Mouse (Mus musculus): Measurements from ENCODE around the gene Ubox5. TPM values are rescaled to one million over a fixed set of nuclear protein-coding genes. Genes with fewer than 3 reads are reported as not detected.
A peak's percentile ranks its signal among the peaks of the same experiment; 100 is the strongest.

Gene Ubox5
- polyA plus RNA-seq (2015; fragmentation: Nextera tagmentation; extraction: Ambion mirVana): 10.8 and 12.4 TPM in 2 replicates

- Histone ChIP-seq H3K9me3 (no peaks in the 10 kb centered on the region), H3K27me3 (peaks cover 17% of the 10 kb centered on the region), H3K4me2 (peak within 1 kb of the TSS; percentile 98), H3K9ac (peak within 1 kb of the TSS; percentile 91), H3K4me1 (replicated peaks) (peaks cover 25% of the 10 kb centered on the region), H3K36me3 (peaks cover 33% of the 10 kb centered on the region), H3K4me3 (peak within 1 kb of the TSS; percentile 75), H3K27ac (replicated peaks) (peak within 1 kb of the TSS; percentile 46)
- 0% methylated on average over 25 of the region's 25 CpGs for WGBS
- peak; percentile 85 for ATAC-seq (ENCODE audit: low read depth)
Observed at GRCm38 (mm10) chr2:130629839-130630203, at the start of gene Ubox5, which contains the start of gene Fastkd5. Ubox5 (minus strand) TSS chr2:130630038. Fastkd5 (minus strand) TSS chr2:130630027.

- H3K4me1 ChIP-seq (replicated peaks): no peaks in the 10 kb centered on the region
- H3K27me3 ChIP-seq: no peaks in the 10 kb centered on the region
- no peaks in the 10 kb centered on the region for H3K9me3 ChIP-seq
- H3K9ac ChIP-seq: no peak overlapping the region
- H3K4me2 ChIP-seq: no peak overlapping the region
- H3K27ac ChIP-seq (replicated peaks): no peak overlapping the region
- peaks cover 99% of the 10 kb centered on the region for H3K36me3 ChIP-seq
- no peak overlapping the region for H3K4me3 ChIP-seq
- ATAC-seq (ENCODE audit: low read depth): no peak
- WGBS: 95% methylated on average over 12 of the region's 12 CpGs
Observed at GRCm38 (mm10) chr2:130679154-130679553, 49.3 kb upstream of the Ubox5 start.

- ATAC-seq (ENCODE audit: low read depth): no peak
- no peak overlapping the region for H3K4me3 ChIP-seq
- H3K27me3 ChIP-seq: no peaks in the 10 kb centered on the region
- peaks cover 97% of the 10 kb centered on the region for H3K36me3 ChIP-seq
- no peak overlapping the region for H3K9ac ChIP-seq
- no peak overlapping the region for H3K27ac ChIP-seq (replicated peaks)
- WGBS: 89% methylated on average over 10 of the region's 10 CpGs
- H3K4me2 ChIP-seq: no peak overlapping the region
- H3K9me3 ChIP-seq: no peaks in the 10 kb centered on the region
- H3K4me1 ChIP-seq (replicated peaks): no peaks in the 10 kb centered on the region
Observed at GRCm38 (mm10) chr2:130677211-130677610, 47.4 kb upstream of the Ubox5 start.

- H3K36me3 ChIP-seq: peaks cover 15% of the 10 kb centered on the region
- H3K9ac ChIP-seq: peak within 1 kb of the TSS; percentile 81
- H3K4me3 ChIP-seq: peak within 1 kb of the TSS; percentile 73
- peak within 1 kb of the TSS; percentile 93 for H3K4me2 ChIP-seq
- peak; percentile 70 for ATAC-seq (ENCODE audit: low read depth)
- H3K27me3 ChIP-seq: no peaks in the 10 kb centered on the region
- peaks cover 40% of the 10 kb centered on the region for H3K4me1 ChIP-seq (replicated peaks)
- WGBS: under 1% methylated on average over 31 of the region's 31 CpGs
- H3K9me3 ChIP-seq: no peaks in the 10 kb centered on the region
- H3K27ac ChIP-seq (replicated peaks): peak within 1 kb of the TSS; percentile 92
Observed at GRCm38 (mm10) chr2:130667559-130667958, 37.7 kb upstream of the Ubox5 start, which contains the start of gene Itpa. Itpa (plus strand) TSS chr2:130667610.

- H3K4me2 ChIP-seq: peak within 1 kb of the TSS; percentile 76
- WGBS: under 1% methylated on average over 40 of the region's 40 CpGs
- ATAC-seq (ENCODE audit: low read depth): peak; percentile 96
- H3K4me3 ChIP-seq: peak within 1 kb of the TSS; percentile 60
- H3K9me3 ChIP-seq: no peaks in the 10 kb centered on the region
- H3K27me3 ChIP-seq: no peaks in the 10 kb centered on the region
- H3K27ac ChIP-seq (replicated peaks): peak within 1 kb of the TSS; percentile 99
- peaks cover 32% of the 10 kb centered on the region for H3K36me3 ChIP-seq
- H3K9ac ChIP-seq: peak within 1 kb of the TSS; percentile 87
- H3K4me1 ChIP-seq (replicated peaks): peaks cover 39% of the 10 kb centered on the region
Observed at GRCm38 (mm10) chr2:130664102-130664701, 34.4 kb upstream of the Ubox5 start, which contains the start of gene Ddrgk1. Ddrgk1 (minus strand) TSS chr2:130664659.

GRCm38 (mm10) chr2:130663342-130663741 is 33.5 kb upstream of the Ubox5 start:
- peak overlapping the region; percentile 60 for H3K4me3 ChIP-seq
- no peaks in the 10 kb centered on the region for H3K9me3 ChIP-seq
- H3K4me1 ChIP-seq (replicated peaks): peaks cover 31% of the 10 kb centered on the region
- H3K9ac ChIP-seq: peak overlapping the region; percentile 87
- H3K4me2 ChIP-seq: peak overlapping the region; percentile 76
- WGBS: 95% methylated on average over 11 of the region's 11 CpGs
- H3K36me3 ChIP-seq: peaks cover 41% of the 10 kb centered on the region
- 0 out of 2 replicates have a peak overlapping the region, but pooled peaks have one; percentile 99 for H3K27ac ChIP-seq (replicated peaks)
- H3K27me3 ChIP-seq: no peaks in the 10 kb centered on the region
- no peak for ATAC-seq (ENCODE audit: low read depth)

- H3K4me2 ChIP-seq: no peak overlapping the region
- 95% methylated on average over 10 of the region's 10 CpGs for WGBS
- no peaks in the 10 kb centered on the region for H3K9me3 ChIP-seq
- ATAC-seq (ENCODE audit: low read depth): no peak
- no peak overlapping the region for H3K9ac ChIP-seq
- H3K36me3 ChIP-seq: peaks cover 88% of the 10 kb centered on the region
- no peaks in the 10 kb centered on the region for H3K27me3 ChIP-seq
- H3K4me3 ChIP-seq: no peak overlapping the region
- no peak overlapping the region for H3K27ac ChIP-seq (replicated peaks)
- H3K4me1 ChIP-seq (replicated peaks): peaks cover 16% of the 10 kb centered on the region
Observed at GRCm38 (mm10) chr2:130658530-130658929, 28.7 kb upstream of the Ubox5 start.

- Histone ChIP-seq H3K27me3 (no peaks in the 10 kb centered on the region), H3K4me2 (no peak overlapping the region), H3K36me3 (peaks cover 97% of the 10 kb centered on the region), H3K4me3 (no peak overlapping the region), H3K9ac (no peak overlapping the region), H3K27ac (replicated peaks) (no peak overlapping the region), H3K9me3 (no peaks in the 10 kb centered on the region), H3K4me1 (replicated peaks) (peaks cover 6% of the 10 kb centered on the region)
- ATAC-seq (ENCODE audit: low read depth): no peak
- WGBS: 87% methylated on average over 6 of the region's 6 CpGs
Observed at GRCm38 (mm10) chr2:130657541-130657940, 27.7 kb upstream of the Ubox5 start.

- no peaks in the 10 kb centered on the region for H3K27me3 ChIP-seq
- peaks cover 97% of the 10 kb centered on the region for H3K36me3 ChIP-seq
- no peak overlapping the region for H3K27ac ChIP-seq (replicated peaks)
- 96% methylated on average over 9 of the region's 9 CpGs for WGBS
- H3K4me2 ChIP-seq: no peak overlapping the region
- no peak overlapping the region for H3K9ac ChIP-seq
- no peaks in the 10 kb centered on the region for H3K9me3 ChIP-seq
- no peak overlapping the region for H3K4me3 ChIP-seq
- ATAC-seq (ENCODE audit: low read depth): no peak
- no peaks in the 10 kb centered on the region for H3K4me1 ChIP-seq (replicated peaks)
Observed at GRCm38 (mm10) chr2:130656536-130656935, 26.7 kb upstream of the Ubox5 start.

- no peaks in the 10 kb centered on the region for H3K27me3 ChIP-seq
- no peaks in the 10 kb centered on the region for H3K4me1 ChIP-seq (replicated peaks)
- no peak overlapping the region for H3K27ac ChIP-seq (replicated peaks)
- no peak for ATAC-seq (ENCODE audit: low read depth)
- 90% methylated on average over 6 of the region's 6 CpGs for WGBS
- H3K4me3 ChIP-seq: no peak overlapping the region
- H3K9ac ChIP-seq: no peak overlapping the region
- H3K9me3 ChIP-seq: no peaks in the 10 kb centered on the region
- no peak overlapping the region for H3K4me2 ChIP-seq
- H3K36me3 ChIP-seq: peaks cover 97% of the 10 kb centered on the region
Observed at GRCm38 (mm10) chr2:130655660-130656339, 26.0 kb upstream of the Ubox5 start.

- H3K9ac ChIP-seq: no peak overlapping the region
- no peaks in the 10 kb centered on the region for H3K9me3 ChIP-seq
- no peak overlapping the region for H3K4me2 ChIP-seq
- H3K27me3 ChIP-seq: no peaks in the 10 kb centered on the region
- H3K36me3 ChIP-seq: peaks cover 93% of the 10 kb centered on the region
- WGBS: 96% methylated on average over 1 of the region's 1 CpGs
- H3K27ac ChIP-seq (replicated peaks): no peak overlapping the region
- ATAC-seq (ENCODE audit: low read depth): no peak
- no peaks in the 10 kb centered on the region for H3K4me1 ChIP-seq (replicated peaks)
- H3K4me3 ChIP-seq: no peak overlapping the region
Observed at GRCm38 (mm10) chr2:130653760-130654159, 23.9 kb upstream of the Ubox5 start.

GRCm38 (mm10) chr2:130653303-130653702 is 23.5 kb upstream of the Ubox5 start:
- H3K27ac ChIP-seq (replicated peaks): no peak overlapping the region
- H3K36me3 ChIP-seq: peaks cover 89% of the 10 kb centered on the region
- ATAC-seq (ENCODE audit: low read depth): no peak
- 100% methylated on average over 2 of the region's 2 CpGs for whole genome bisulfite sequencing
- H3K4me2 ChIP-seq: no peak overlapping the region
- H3K9ac ChIP-seq: no peak overlapping the region
- H3K27me3 ChIP-seq: no peaks in the 10 kb centered on the region
- no peaks in the 10 kb centered on the region for H3K4me1 ChIP-seq (replicated peaks)
- no peaks in the 10 kb centered on the region for H3K9me3 ChIP-seq
- H3K4me3 ChIP-seq: no peak overlapping the region
